Mouse (Mus musculus) neutrophil, adult 5-6 weeks (primary cell): ENCODE measurements around the gene Ddx5. TPM values are rescaled to one million over a fixed set of nuclear protein-coding genes. Genes with fewer than 3 reads are reported as not detected.
A peak's percentile ranks its signal among the peaks of the same experiment; 100 is the strongest.
"Not testable (repeated sequence)": the region's sequence is repeated elsewhere in the genome, so short reads cannot be mapped to it uniquely, and the experiment has no call there.

ENCODE experiments used
- ATAC-seq: fragments of 151-379, 151-347 bp; 2 replicates; pipeline ENCODE4 v1.8.0; 2017; ENCODE audit warnings: mild to moderate bottlenecking, moderate TSS enrichment; ENCODE audit not compliant: insufficient number of reproducible peaks, poor library complexity, low FRiP score, severe bottlenecking; ENCODE audit errors: extremely low read depth
- total RNA-seq: library from RNA; stranded (forward); fragments of 200-1000 nt; gene quantifications from 2 replicates; pipeline ENCODE4 v1.2.3, GENCODE M21; 2017

Ddx5 gene
- 3,680 and 4,160 TPM in 2 replicates for total RNA-seq

DNA sequence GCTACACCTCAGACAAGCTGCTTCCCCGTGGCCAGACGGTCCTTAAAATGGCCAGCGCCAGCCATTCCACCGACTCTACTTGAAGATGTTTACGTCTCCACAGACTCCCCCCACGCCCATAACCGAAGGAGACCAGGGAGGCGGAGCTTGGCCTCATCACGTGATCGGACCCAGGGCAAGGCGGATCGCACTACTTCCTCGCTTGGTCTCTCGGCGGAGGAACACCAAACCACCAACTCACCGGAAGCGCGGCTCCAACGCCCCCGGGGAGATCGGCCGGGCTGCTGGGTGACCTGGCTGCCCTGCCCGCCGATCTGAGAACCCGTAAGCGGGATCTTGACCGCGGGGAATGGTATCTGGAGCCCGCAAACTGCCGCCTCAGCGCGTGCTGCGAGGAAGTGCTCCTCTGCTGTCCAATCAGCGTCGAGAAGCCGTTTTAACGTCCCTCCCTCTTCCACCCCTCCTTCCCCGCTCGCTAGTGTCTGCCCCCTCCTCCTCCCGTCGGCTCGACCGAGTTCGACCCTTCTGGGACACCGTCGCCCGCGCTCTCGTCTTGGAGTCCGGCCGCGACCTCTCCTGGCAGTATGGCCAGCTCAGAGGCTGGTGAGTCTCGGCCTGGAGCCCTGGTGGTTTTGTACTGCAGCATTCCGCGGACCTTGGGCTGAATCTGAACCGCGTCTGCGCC lies at the start of gene Ddx5, which contains the start of gene Cep95:
Ddx5 (minus strand) TSS at position 411 of the 685 bp plus-strand sequence.
Cep95 (plus strand) TSS at position 478 of the 685 bp plus-strand sequence.
- peak; percentile 67 for ATAC-seq

DNA sequence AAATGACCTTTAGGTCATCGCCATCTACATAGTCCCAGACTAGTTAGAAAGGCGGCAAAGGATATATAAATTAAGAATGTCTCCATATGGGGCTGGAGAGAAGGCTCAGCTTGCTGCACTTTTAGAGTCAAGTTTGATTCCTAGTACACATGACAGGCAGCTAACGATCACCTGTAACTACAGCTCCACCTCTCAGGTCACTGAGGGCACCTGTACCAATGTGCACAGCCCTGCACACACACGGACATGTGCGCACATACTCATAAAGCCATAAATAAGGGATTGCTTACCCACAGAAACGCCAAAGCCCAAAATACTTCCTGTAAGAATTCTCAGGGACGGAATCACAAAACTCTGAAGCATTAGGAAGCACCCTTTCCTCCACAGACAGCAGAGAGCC lies 39.1 kb upstream of the Ddx5 start:
- no peak for ATAC-seq

DNA sequence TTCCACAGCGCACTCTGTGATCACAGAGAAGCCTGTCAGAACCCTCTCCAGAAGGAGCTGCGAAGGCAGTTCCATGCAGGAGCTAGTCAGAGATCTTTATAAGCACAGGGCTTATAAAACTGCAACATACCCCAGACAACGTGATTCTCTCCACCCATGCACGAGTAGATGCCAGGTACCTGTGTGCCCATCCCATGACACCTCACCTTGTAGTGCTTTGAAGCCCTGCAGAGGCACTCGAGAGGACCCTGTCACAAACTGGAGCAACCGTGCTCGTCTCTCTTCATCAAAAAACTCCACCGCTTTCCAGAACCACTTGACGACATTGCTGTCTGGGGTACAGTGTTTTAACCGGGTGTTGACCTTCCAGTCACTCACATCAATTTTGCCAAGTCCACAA lies 35.4 kb upstream of the Ddx5 start:
- no peak for ATAC-seq

- no peak for ATAC-seq
These were observed 34.8 kb upstream of the Ddx5 start for GRCm38 (mm10) chr11:106823741-106824140.

GRCm38 (mm10) chr11:106822911-106823310 lies 33.9 kb upstream of the Ddx5 start:
- ATAC-seq: no peak

- no peak for ATAC-seq
These were observed 33.5 kb upstream of the Ddx5 start for GRCm38 (mm10) chr11:106822491-106822890.

DNA sequence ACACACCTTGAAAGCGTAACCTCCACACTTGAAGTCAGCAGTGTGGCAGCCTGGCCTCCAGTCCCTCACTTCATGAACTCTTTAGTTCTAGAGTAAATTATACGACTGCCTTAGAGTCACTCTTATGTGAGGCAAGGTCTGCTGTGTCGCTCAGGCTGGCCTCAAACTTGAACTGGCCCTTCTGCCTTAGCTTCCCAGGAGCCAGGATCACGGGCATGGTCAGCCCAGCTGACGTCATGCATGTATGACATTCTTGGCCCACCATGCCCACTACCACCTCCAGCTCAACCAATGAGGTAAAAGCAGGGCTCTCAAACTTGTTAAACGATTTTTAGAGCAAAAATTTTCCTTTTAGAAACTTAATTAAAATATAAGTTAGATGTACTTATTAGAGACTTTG lies 32.4 kb upstream of the Ddx5 start:
- ATAC-seq: no peak

- ATAC-seq: no peak
These were observed 32.0 kb upstream of the Ddx5 start for GRCm38 (mm10) chr11:106820972-106821371.

DNA sequence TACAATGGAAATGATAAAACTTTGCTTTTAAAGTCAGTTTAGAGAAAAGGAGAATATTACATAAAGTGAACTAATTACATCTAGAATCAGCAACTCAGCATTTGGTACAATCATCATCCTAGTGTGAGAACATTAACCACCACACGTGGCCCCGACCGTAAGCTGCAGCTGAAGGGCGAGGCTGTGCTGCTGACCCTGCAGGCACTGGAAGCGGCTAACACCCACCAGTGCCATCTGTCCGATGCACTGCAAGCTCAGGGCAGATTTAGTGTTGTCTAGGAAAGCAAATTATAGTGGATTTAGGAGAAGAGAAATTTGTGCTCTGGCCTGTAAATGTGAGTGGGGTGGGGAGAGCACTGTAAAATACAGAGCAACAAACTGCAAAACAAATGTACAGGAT lies 31.3 kb upstream of the Ddx5 start:
- no peak for ATAC-seq

GRCm38 (mm10) chr11:106819595-106819994 lies 30.6 kb upstream of the Ddx5 start:
- ATAC-seq: 0 out of 2 replicates have a peak, but pooled peaks have one; percentile 14

GRCm38 (mm10) chr11:106818341-106818740 lies 29.4 kb upstream of the Ddx5 start:
- ATAC-seq: no peak

DNA sequence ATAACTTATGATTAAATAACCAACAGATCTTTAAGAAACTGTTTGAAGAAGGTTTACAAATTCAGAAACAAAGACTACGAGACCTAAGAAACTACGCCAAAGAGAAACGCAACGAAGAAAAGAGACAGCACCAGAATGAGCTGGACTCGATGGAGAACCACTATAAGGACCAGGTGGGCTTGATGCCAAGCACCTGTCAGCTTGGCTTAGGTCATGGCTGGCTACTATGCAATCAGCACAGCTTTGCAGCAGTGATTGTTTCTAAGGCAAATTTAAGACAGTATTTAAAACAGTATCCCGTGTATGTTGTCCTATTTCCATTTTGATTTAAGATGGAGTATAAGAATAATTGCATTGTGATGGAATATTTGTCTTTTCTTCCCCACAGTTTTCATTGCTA lies 28.8 kb upstream of the Ddx5 start:
- no peak for ATAC-seq

DNA sequence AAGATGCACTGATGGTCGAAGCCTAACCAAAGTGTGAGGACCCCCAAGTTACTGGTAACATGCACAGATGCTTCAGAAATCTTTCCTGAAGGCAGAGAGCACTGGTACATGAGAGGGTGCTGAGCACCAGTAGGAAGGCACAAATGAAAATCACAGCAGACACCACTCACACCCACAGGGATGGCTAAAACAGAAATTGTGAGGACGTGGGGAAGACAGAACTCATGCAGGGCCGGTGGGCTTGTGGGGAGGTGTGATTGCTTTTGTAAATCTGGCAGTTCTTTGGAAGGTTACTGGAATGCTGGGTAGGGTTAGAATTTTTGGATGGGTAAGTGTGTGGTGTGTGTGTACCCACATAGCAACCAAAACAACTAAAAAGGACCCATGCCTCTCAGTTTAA lies 28.2 kb upstream of the Ddx5 start:
- no peak for ATAC-seq

DNA sequence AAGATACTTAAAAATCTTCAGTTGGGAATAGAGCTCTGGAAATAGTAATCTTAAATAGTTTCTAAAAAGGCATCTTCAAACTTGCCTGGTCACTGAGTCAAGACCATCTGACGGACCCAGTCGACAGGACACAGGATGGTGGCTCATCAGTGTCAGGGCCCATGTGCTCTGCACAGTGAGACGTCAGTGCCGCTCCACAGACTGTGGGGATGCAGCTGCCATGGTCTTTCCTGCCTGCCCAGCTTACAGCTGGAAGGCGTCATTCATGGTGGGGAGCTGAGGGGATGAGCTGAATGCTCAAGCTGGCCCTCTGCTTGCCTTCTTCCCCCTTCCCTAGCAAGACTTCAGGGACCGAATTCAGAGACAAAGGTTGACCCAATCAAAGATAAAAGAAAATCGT lies 27.3 kb upstream of the Ddx5 start:
- no peak for ATAC-seq

DNA sequence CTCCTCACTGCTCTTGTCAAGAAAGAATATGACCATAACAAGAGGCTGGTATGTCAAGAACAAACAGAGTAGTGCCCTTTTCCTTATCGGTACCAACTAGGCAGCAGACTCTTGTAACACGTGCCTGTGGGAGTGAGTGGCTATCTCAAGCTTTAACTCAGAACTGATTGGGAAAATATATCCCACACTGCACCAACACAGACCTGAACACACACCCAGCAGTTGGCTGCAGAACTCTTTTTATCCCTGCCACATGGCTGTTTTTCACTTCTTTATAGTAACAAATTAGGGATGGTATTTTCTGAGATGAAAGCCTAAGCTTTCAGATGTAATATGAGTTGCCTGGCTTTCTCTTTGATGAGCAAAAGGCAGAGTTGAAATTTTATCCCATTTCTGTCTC lies 26.8 kb upstream of the Ddx5 start:
- no peak for ATAC-seq

GRCm38 (mm10) chr11:106815331-106815730 lies 26.3 kb upstream of the Ddx5 start:
- no peak for ATAC-seq

GRCm38 (mm10) chr11:106814601-106815320 lies 25.8 kb upstream of the Ddx5 start:
- ATAC-seq: no peak

- ATAC-seq: no peak
These were observed 23.6 kb upstream of the Ddx5 start for GRCm38 (mm10) chr11:106812410-106813136.

DNA sequence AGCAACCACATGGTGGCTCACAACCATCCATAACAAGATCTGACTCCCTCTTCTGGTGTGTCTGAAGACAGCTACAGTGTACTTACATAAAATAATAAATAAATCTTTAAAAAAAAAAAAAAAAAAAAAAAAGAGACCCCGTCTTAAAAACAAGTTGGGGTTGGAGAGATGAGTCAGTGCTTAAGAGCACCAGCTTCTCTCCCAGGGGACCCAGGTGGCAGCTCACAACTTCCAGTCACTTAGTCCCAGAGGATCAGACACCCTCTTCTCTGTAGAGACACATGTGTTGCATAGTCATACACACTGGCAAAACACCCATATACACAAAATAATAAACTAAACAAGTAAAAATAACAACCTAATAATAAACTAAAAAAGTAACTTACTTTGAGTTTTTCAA lies 18.5 kb upstream of the Ddx5 start:
- ATAC-seq: not testable (repeated sequence)
